Comparison of ENCODE assay signal across 9 mouse cellular contexts in the genomic region with DNA sequence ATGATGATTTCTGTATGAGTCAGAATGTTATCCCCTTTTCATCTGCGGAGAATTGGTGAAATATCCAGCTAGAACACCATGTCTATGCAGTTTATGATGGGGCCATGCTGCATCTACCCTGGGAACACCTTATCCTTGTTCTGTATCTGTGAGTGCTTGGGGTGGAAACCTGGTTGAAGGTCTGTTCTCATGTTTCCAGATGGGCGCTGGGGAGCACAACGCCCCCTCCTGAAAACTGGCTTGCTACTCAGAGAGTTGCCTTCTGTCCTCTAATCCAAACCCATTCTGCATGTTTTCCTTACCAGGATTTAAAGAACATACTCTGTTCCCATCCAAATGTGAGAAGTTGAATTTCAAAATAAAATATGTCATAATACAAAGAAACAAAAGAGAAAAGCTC.
"Had no signal": no experiment of that assay in that cellular context is flagged by ENCODE, and none has a peak within 500 bp of the region (broad histone marks: within the 10 kb centered on the region; RNA-seq: fewer than 3 reads in every experiment).

No protein-coding gene starts in this region.

- DNase-seq: kidney, adult 11 months; kidney, adult 9 months; kidney, postnatal 10 days; kidney, postnatal 4 days; lung, postnatal 14 days; retina, postnatal 1 day; right cerebral cortex, postnatal 14 days; thymus, adult 18-20 months; thymus, postnatal 25 days had no signal
